Mouse (Mus musculus): ENCODE results near the gene Gm20671. TPM values are rescaled to one million over a fixed set of nuclear protein-coding genes. Genes with fewer than 3 reads are reported as not detected.

Gm20671 gene
- not detected for total RNA-seq (2023)

DNA sequence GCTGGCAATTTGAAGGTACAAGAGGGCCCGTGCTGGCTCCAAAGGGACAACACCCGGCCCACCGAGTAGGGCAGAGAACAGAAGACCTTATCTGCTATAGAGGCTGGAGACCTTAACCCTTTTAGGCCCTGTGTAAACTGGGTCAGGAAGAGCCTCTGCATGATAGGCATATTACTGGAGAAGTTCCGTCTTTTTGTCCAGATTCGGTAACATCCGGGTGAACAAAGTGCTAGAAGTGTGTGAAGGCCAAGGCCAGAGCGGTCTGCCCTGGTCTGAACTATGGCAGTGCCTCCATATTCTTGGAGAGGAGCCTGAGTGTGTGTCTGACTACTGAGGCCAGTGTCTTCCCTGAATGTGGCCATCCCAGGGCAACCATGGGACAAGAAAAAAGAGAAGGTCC, at the start of gene Gm20671:
Gene Gm20671 (minus strand): TSS at position 101 of the 400 bp plus-strand sequence.

DNA sequence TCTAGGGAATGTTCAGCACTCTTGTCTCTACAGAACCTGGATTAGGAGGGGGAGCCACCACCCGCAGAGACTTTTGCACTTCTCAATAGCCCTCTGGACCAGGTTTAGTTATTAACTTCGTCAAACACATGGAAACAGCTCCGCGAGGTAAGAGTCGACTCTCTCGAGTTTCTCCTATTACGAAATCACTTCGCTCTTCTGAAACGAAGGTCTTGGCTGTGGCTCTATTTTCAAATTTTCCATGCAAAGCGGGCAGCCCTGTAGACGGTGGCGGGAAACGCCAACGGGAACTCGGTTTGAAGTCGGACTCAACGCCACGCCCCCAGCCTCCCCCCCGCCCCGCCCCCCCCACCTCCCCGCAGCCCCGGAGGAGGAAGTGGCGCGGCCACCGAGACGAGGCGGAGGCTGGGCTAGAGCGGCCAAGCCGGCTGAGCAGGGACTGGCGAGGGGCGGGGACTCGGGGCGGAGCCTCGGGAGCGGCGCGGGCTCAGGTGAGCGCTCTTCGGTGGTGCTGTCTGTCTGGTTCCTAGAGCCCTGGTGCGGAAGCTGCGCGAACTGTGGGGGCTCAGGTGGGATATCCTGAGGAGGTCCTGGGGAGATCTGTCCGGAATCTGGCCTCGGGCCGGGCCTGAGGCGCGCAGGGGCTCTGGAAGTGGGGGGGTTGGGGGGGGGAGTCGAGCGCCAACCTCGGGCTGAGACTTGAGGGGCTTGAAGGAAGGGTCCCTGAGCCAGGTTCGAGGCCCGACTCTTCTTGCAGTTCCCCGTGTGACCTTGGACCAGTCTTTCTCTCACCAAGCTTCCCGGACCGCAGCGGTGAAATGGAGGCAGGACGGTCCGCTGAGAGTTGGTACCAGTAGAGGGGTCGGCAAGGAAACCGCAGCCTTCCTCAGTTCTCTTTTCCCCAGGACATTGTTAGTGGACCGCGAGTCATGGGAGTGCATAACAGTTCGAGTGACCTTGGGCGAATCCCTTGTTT, 36.6 kb upstream of the Gm20671 start, which contains the start of gene Depdc5:
Gene Depdc5 (plus strand): TSS at position 449 of the 976 bp plus-strand sequence.

GRCm38 (mm10) chr5:32853731-32854507, 27.0 kb upstream of the Gm20671 start, which contains the start of gene Prr14l:
Gene Prr14l (minus strand): TSS chr5:32854256.

GRCm38 (mm10) chr5:32785313-32785915, 41.5 kb downstream of the Gm20671 start, which contains the start of gene Pisd:
Gene Pisd (minus strand): TSS chr5:32785646.

Other genes with a start within 250 kb of the Gm20671 start
- gene Yes1, start 215.9 kb downstream of the Gm20671 start, total RNA-seq (2023), result 1 to 10 TPM; 1.5 to 2.0 TPM
- gene Pisd, start 41.5 kb downstream of the Gm20671 start, total RNA-seq (2023), result 10 to 100 TPM; 36.9 to 38.6 TPM
- gene Prr14l, start 27.1 kb upstream of the Gm20671 start, total RNA-seq (2023), result 10 to 100 TPM; 65.5 to 75.5 TPM
- gene Depdc5, start 36.6 kb upstream of the Gm20671 start, total RNA-seq (2023), result 10 to 100 TPM; 75.2 to 83.3 TPM
- 100 to 1,000 TPM; 117 to 141 TPM for gene Ywhah, start 191.7 kb upstream of the Gm20671 start, total RNA-seq (2023)

Measured in B cell, adult 67 days (primary cell).